Mouse (Mus musculus): Measurements from ENCODE around the gene Inka1.

DNA sequence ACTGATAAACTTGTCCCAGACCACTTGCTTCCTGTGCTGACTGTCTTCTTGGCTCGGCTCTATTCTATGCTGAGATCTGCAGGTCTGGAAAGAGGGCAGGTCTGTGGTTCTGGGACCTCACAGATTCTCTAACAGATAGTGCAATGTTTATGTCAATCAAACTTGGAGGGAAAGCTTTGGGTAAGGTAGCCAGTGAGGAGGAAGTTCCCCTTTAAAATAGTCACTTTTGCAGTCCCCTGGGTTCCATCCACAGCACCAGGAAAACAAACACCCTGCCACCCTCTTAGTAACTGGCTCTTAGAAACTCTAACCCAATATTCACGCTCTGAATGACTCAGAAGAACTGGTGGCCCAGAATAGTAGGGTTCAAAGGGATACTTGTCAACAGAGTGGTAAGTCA is 8.8 kb upstream of the Inka1 start:
- TF ChIP-seq POLR2A (IDR thresholded peaks at IDR 0.05; ENCODE audit: low read depth, low read length): no peak
- no peak for TF ChIP-seq CTCF (conservative IDR thresholded peaks at IDR 0.05; ENCODE audit: insufficient read depth, insufficient read length, low read depth, low read length)
